11 mouse cellular contexts compared by ENCODE assay signal in genomic region chr5:77151075-77151474, GRCm38 (mm10). TPM values are rescaled to one million over a fixed set of nuclear protein-coding genes. Genes with fewer than 3 reads are reported as not detected.
DNase-seq lines count a peak whose midpoint lies in the region; ATAC-seq and TF ChIP-seq lines count a peak whose summit lies in the region.
"Had no signal": no experiment of that assay in that cellular context is flagged by ENCODE, and none has a peak within 500 bp of the region (broad histone marks: within the 10 kb centered on the region; RNA-seq: fewer than 3 reads in every experiment).

No protein-coding gene starts in this region.

- H3K9ac ChIP-seq in liver, postnatal 0 days (replicated peaks) = no peak overlapping the region
- no peak overlapping the region for H3K9ac ChIP-seq in forebrain, embryonic 11.5 days (ENCODE audit: low read length)
- H3K9ac ChIP-seq: hindbrain, embryonic 12.5 days; midbrain, embryonic 13.5 days had no signal

- peak overlapping the region; percentile 6 for H3K4me3 ChIP-seq in megakaryocyte, embryonic 14.5 days (replicated peaks)
- H3K4me3 ChIP-seq in liver, postnatal 0 days (ENCODE audit: low read depth, low read length) = no peak overlapping the region
- H3K4me3 ChIP-seq in forebrain, embryonic 11.5 days (ENCODE audit: low read depth, low read length) = no peak overlapping the region
- H3K4me3 ChIP-seq: hindbrain, embryonic 12.5 days; midbrain, embryonic 13.5 days had no signal

- 38% methylated on average over 7 of the region's 7 CpGs for WGBS in liver, postnatal 0 days (ENCODE audit: insufficient replicate concordance)
- WGBS in forebrain, embryonic 11.5 days = 89% methylated on average over 7 of the region's 7 CpGs

- H3K36me3 ChIP-seq in megakaryocyte, embryonic 14.5 days (replicated peaks; ENCODE audit: low read length) = no peaks in the 10 kb centered on the region
- no peaks in the 10 kb centered on the region for H3K36me3 ChIP-seq in liver, postnatal 0 days (replicated peaks; ENCODE audit: insufficient read depth, low read length)
- H3K36me3 ChIP-seq in forebrain, embryonic 11.5 days (ENCODE audit: control insufficient read depth, insufficient read depth, low read length) = no peaks in the 10 kb centered on the region
- H3K36me3 ChIP-seq: hindbrain, embryonic 12.5 days; midbrain, embryonic 13.5 days had no signal

- H3K4me1 ChIP-seq in megakaryocyte, embryonic 14.5 days = peaks cover 39% of the 10 kb centered on the region
- peaks cover 21% of the 10 kb centered on the region for H3K4me1 ChIP-seq in liver, postnatal 0 days (ENCODE audit: insufficient read depth)
- H3K4me1 ChIP-seq in forebrain, embryonic 11.5 days (replicated peaks; ENCODE audit: control insufficient read depth, insufficient read depth, low read length) = no peaks in the 10 kb centered on the region
- H3K4me1 ChIP-seq: hindbrain, embryonic 12.5 days; midbrain, embryonic 13.5 days had no signal

- TF ChIP-seq EP300 in liver, postnatal 0 days (IDR thresholded peaks at IDR 0.05; ENCODE audit: low read depth) = peak; percentile 99

- H3K27ac ChIP-seq in liver, postnatal 0 days (ENCODE audit: low read depth) = peak overlapping the region; percentile 58
- H3K27ac ChIP-seq in forebrain, embryonic 11.5 days (ENCODE audit: low read depth, low read length) = no peak overlapping the region
- H3K27ac ChIP-seq: hindbrain, embryonic 12.5 days; midbrain, embryonic 13.5 days had no signal

- peak overlapping the region; percentile 24; the same call in 1 of the 2 replicates for H3K4me2 ChIP-seq in liver, postnatal 0 days (ENCODE audit: low read depth, low read length)
- no peak overlapping the region for H3K4me2 ChIP-seq in forebrain, embryonic 11.5 days (ENCODE audit: low read depth, low read length, severe bottlenecking)
- H3K4me2 ChIP-seq: hindbrain, embryonic 12.5 days; midbrain, embryonic 13.5 days had no signal

- TF ChIP-seq CTCF in liver, postnatal 0 days (IDR thresholded peaks at IDR 0.05; ENCODE audit: low read depth) = no peak

- DNase-seq in heart, adult 18-20 months = peak; percentile 47 to 58
- no peak for DNase-seq in heart, postnatal 4 days
- DNase-seq in liver, postnatal 0 days = peak; percentile 61
- DNase-seq in cerebellum, postnatal 25 days = no peak
- DNase-seq in forebrain, embryonic 11.5 days (ENCODE audit: low spot score) = no peak
- DNase-seq: kidney, adult 18-20 months had no signal

- no peaks in the 10 kb centered on the region for H3K9me3 ChIP-seq in megakaryocyte, embryonic 14.5 days
- H3K9me3 ChIP-seq in liver, postnatal 0 days (ENCODE audit: low read length) = no peaks in the 10 kb centered on the region
- H3K9me3 ChIP-seq in forebrain, embryonic 11.5 days (ENCODE audit: control insufficient read depth, low read length) = no peaks in the 10 kb centered on the region
- H3K9me3 ChIP-seq: hindbrain, embryonic 12.5 days; midbrain, embryonic 13.5 days had no signal

- peaks cover 36% of the 10 kb centered on the region for H3K27me3 ChIP-seq in megakaryocyte, embryonic 14.5 days (replicated peaks)
- H3K27me3 ChIP-seq in liver, postnatal 0 days (ENCODE audit: insufficient read depth, low read length) = no peaks in the 10 kb centered on the region
- H3K27me3 ChIP-seq in forebrain, embryonic 11.5 days (ENCODE audit: control insufficient read depth, insufficient read depth, low read length) = no peaks in the 10 kb centered on the region; the same call in 1 of the 2 replicates
- H3K27me3 ChIP-seq: hindbrain, embryonic 12.5 days; midbrain, embryonic 13.5 days had no signal

- no peak for ATAC-seq in megakaryocyte, adult 5-6 weeks (ENCODE audit: poor library complexity, severe bottlenecking)
- peak; percentile 96 for ATAC-seq in liver, postnatal 0 days
- ATAC-seq in megakaryocyte-erythroid progenitor cell, adult 5-6 weeks (replicated peaks; ENCODE audit: low FRiP score, low TSS enrichment, poor library complexity, severe bottlenecking) = 0 out of 2 replicates have a peak, but pooled peaks have one; percentile 47
- ATAC-seq in forebrain, embryonic 11.5 days (replicated peaks; ENCODE audit: low FRiP score) = no peak
- ATAC-seq: midbrain, embryonic 13.5 days had no signal

RNA-seq across cellular contexts. Expression of gene Hopx, which starts 36.2 kb away (rescaled TPM):
- 100 to 1,000 TPM; 417 to 443 TPM for total RNA-seq in heart, adult 18-20 months (2021)
- total RNA-seq in heart, postnatal 4 days (2021) = 100 to 1,000 TPM; 432 to 451 TPM
- polyA plus RNA-seq in megakaryocyte, embryonic 14.5 days (2012; ENCODE audit: insufficient read depth, low replicate concordance) = 2.5 TPM in 1 of 2 replicates, not detected in the other
- total RNA-seq in megakaryocyte, adult 5-6 weeks (2015) = 104 and 127 TPM in 2 replicates
- total RNA-seq in megakaryocyte, adult 5-6 weeks (2017) = 35.5 and 46.3 TPM in 2 replicates
- 0.78 and 0.95 TPM in 2 replicates for polyA plus RNA-seq in liver, postnatal 0 days (2015; fragmentation: Nextera tagmentation; extraction: Ambion mirVana)
- 1.9 and 4.7 TPM in 2 replicates for total RNA-seq in megakaryocyte-erythroid progenitor cell, adult 5-6 weeks (2014; fragmentation: Nextera tagmentation)
- 1.3 and 2.4 TPM in 2 replicates for total RNA-seq in megakaryocyte-erythroid progenitor cell, adult 5-6 weeks (2017)
- polyA plus RNA-seq in forebrain, embryonic 11.5 days (2014; fragmentation: Nextera tagmentation; extraction: Ambion mirVana) = 0.63 and 0.87 TPM in 2 replicates

Comparison
In these comparisons a context has a peak if more than half of its experiments do, and no peak if none do; other contexts are left out.
1. DNase-seq: peak in heart, adult 18-20 months (2 of 2) and liver, postnatal 0 days (single experiment); none in heart, postnatal 4 days (single experiment), cerebellum, postnatal 25 days (0 of 2) and forebrain, embryonic 11.5 days (single experiment).
2. ATAC-seq: peak in liver, postnatal 0 days (single experiment) and megakaryocyte-erythroid progenitor cell, adult 5-6 weeks (single experiment); none in megakaryocyte, adult 5-6 weeks (single experiment) and forebrain, embryonic 11.5 days (single experiment).
3. RNA of gene Hopx, which starts 36.2 kb away (total RNA-seq): 432 to 451 TPM in heart, postnatal 4 days, 417 to 443 TPM in heart, adult 18-20 months and 35.5 to 127 TPM in megakaryocyte, adult 5-6 weeks; 1.3 to 4.7 TPM in megakaryocyte-erythroid progenitor cell, adult 5-6 weeks; every median in the first group is over 4 times any median in the second.